Mouse (Mus musculus) lung, postnatal 25 days (tissue): Measurements from ENCODE around the gene Atp6v1b1.

Experiments
- DNase-seq: peaks from one replicate; pipeline ENCODE4 v3.0.0; 2022; ENCODE audit warnings: low spot score

The Atp6v1b1 gene

GRCm38 (mm10) chr6:83742761-83743160 lies at the start of gene Atp6v1b1:
TSS of gene Atp6v1b1 (plus strand) at chr6:83742990.
- DNase-seq: no peak

DNA sequence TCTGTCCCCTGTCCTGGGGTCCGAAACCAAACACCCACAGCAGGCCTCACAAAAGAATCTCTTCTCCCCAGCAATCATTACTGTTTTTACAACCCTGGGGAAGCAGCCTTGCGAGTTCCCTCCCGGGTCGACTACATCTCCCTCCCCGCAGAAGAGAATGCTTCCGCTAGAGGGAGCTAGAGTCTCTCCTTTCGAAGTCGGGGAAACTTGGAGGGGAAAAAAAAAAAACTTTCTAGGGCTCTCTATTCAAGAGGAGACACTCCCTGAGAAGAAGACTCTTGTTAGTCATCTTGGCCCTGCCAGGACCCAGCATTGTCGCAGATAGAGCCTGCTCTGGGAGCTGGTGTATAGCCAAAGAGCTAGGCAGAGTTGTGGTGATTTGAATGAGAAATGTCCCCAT lies 49.0 kb upstream of the Atp6v1b1 start:
- peak; percentile 55 for DNase-seq

DNA sequence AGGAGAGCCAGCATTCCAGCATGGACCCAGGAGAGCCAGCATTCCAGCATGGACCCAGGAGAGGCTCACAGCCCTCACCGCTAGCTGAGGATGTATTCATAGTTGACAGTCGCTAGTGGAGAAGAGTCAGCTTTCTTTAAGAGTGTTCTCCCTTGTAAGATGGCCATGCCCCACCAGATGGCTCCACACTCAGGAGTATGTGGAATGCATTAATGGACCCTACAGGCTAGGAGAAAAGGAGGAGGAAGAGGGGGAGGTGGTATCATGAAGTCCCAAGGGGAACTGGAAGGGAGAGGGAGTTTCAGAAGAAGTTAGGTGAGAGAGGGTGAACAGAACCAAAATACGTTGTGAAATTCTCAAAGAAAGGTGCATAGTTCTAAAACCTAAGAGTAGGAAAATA lies 47.1 kb upstream of the Atp6v1b1 start:
- no peak for DNase-seq

GRCm38 (mm10) chr6:83696684-83697083 lies 46.1 kb upstream of the Atp6v1b1 start:
- DNase-seq: no peak

DNA sequence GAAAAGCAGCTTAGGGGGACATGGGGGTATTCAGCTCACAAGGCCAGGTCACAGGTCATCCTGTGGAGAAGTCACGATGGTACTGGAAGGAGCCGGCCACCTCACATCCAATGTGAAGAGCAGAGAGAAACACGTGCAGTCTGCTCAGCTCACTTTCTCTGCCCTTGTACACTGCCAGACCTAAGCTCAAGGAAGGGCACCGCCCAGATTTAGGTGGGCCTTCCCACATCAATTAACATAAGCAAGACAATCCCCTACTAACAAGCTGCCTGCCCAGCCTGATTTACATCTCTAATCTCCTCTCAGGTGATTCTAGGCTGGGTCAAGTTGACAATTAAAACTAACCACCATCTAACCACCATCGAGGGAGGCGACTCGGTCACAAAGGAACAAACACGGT lies 44.9 kb upstream of the Atp6v1b1 start:
- DNase-seq: no peak

DNA sequence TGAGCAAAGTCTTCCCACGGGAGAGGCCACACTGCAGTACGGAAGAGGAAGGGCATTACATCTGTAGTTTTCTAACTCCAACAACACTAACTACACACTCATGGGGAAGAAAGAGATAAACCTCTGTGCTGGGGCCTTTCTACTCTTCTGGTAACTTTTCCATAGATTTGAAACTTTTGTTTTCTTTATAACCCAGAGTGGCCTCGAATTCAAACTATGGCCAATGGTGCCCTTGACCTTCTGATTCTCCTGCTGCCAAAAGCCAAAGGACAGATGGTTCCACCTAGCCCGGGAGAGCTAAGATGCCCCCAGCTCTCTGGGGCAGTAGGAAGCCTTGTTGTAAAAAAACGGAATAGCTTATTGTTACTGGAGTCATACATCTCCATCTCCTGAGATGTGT lies 42.8 kb upstream of the Atp6v1b1 start:
- no peak for DNase-seq

DNA sequence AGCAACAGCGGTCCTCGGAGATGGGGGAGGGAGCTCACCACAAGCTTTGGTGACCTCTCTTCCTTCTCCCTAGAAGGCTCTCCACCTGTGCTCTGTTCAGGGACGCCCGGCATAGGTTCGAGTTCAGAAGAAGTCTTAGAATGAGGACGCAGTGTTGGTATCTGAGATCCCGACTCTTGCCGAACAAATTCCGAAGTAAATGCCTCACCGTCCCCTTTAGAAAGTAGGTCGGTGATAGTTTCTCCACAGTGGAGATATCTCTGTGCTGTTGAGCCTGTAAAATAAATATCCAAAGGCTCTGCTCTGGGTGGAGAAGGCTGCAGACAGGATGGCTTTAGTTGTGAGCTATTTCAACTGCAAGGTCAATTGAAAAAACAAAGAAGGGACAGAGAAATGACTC lies 41.8 kb upstream of the Atp6v1b1 start:
- no peak for DNase-seq

DNA sequence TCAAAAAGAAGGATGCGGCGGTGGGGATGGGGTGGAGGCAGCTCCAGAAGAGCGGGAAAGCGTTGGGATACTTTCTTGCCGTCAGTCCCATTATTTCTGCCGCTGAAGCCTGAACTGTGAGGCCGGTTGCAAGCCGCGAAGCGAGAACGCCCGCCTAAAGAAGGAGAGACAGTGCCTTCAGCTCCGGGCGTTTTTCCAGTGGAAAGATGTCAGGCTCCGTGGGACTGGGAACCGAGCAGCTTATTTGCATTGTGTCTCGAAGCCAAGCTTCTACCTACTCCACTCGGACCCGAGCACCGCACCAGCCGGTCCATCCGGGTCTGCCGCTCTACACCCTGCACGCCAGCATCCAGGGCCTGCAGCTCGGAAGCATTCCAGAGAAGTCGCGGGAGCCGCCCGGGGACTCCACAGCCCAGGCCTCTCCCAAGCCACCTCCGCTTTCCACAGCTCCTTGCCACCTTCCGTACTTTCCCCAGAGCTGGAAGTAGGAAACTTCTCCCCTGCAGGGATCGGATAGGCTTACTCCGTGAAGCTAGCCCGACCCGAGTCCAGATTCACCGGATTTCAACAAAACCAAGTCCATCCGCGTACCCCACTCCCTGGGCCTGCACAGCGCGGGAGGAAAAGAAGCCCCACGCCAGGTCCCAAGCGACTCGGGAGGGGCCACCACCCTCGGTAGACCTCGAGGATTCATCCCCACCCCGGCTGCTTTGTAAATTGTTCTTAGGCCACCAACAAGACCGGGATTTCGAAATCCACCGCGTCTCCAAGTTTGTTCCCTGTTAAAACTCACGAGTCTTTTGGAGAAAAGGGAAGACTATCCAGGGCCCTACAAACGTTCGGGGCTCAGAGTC lies 40.4 kb upstream of the Atp6v1b1 start:
- no peak for DNase-seq

GRCm38 (mm10) chr6:83703000-83703721 lies 39.6 kb upstream of the Atp6v1b1 start:
- no peak for DNase-seq

GRCm38 (mm10) chr6:83703722-83704078 lies 39.1 kb upstream of the Atp6v1b1 start:
- no peak for DNase-seq

DNA sequence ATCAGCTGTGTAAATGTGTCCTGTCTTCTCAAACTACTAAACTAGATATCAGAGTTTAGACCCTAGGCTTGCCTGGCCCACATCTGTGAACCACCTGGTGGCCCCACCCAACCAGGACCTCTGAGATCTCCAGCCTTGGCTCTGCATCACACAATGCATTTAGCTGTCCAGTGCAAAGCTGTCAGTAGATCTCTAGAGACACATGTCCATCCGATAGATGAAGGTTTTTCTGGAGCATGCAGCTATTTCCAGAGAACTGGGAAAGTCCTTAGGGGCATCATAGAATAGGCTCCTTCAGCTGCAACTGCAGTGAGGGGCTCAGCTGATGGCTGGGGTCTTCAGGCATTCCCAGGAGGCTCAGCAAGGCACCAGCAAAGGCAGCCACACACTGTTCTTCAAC lies 38.5 kb upstream of the Atp6v1b1 start:
- DNase-seq: no peak

- no peak for DNase-seq
These were observed 38.1 kb upstream of the Atp6v1b1 start for GRCm38 (mm10) chr6:83704701-83705100.

DNA sequence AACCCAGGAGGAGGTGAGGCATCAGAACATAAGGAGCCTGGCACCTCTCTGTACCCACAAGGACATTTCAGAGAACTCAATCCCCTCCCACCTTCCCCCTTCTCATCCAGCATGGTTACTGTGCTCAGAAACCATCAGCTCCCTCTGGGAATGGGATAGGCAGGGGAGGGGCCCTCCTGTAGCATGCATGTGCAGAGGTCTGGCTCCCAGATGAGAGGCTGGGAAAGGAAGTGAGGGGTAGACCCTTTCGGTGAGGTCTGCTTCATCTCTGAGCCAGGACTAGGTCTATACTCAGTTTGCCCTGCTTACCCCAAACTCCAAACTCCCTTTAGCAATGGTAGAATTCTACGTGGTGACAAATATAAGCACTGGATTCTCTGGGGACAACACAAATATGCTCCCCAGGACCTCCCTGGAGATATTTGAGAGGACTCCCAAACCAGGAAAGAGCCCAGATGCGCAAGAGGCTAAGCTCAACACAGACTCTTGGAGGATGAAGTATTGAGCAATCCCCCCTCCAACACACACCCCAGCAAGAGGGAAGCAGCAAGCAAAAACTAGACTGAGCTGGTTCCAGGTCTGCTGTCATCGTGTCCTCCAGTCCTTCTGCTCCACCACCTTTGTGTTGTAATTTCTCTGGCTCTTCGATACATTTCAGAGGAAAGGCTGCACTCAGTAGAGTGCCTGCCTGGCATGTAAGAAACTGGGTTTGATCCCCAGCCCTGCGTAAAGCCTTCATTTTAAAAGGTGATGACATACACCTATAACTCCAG lies 34.9 kb upstream of the Atp6v1b1 start:
- DNase-seq: no peak

- no peak for DNase-seq
These were observed 32.3 kb upstream of the Atp6v1b1 start for GRCm38 (mm10) chr6:83710361-83711066.

- DNase-seq: peak; percentile 48
These were observed 31.6 kb upstream of the Atp6v1b1 start, which contains the start of gene Vax2 for GRCm38 (mm10) chr6:83711067-83711675. TSS of gene Vax2 (plus strand) at chr6:83711264.

GRCm38 (mm10) chr6:83711725-83712475 lies 30.9 kb upstream of the Atp6v1b1 start:
- DNase-seq: no peak

- no peak for DNase-seq
These were observed 29.3 kb upstream of the Atp6v1b1 start for GRCm38 (mm10) chr6:83713271-83714136.

- DNase-seq: no peak
These were observed 28.3 kb upstream of the Atp6v1b1 start for GRCm38 (mm10) chr6:83714221-83715123.
